Mouse (Mus musculus) ES-Bruce4 (cell line): ENCODE data around the gene 4933400A11Rik. TPM values are rescaled to one million over a fixed set of nuclear protein-coding genes. Genes with fewer than 3 reads are reported as not detected.

ENCODE experiments used
- H3K27ac ChIP-seq: 2 replicates; pipeline ENCODE4 v1.5.1; 2012; ENCODE audit warnings: low read length, inconsistent platforms; ENCODE audit not compliant: insufficient read depth
- H3K27me3 ChIP-seq: 2 replicates; pipeline ENCODE4 v1.6.1; 2012; ENCODE audit warnings: mild to moderate bottlenecking, low read length, inconsistent platforms; ENCODE audit not compliant: control insufficient read depth, poor library complexity, insufficient read depth, severe bottlenecking
- H3K36me3 ChIP-seq: 2 replicates; pipeline ENCODE4 v1.6.1; 2012; ENCODE audit warnings: inconsistent platforms, mild to moderate bottlenecking, low read length, moderate library complexity; ENCODE audit not compliant: control insufficient read depth, poor library complexity, insufficient read depth, severe bottlenecking
- H3K4me1 ChIP-seq: one replicate; pipeline ENCODE4 v1.8.1; 2011; ENCODE audit warnings: low read length; ENCODE audit not compliant: control insufficient read depth, insufficient read depth
- H3K4me3 ChIP-seq: 2 replicates; pipeline ENCODE4 v1.5.1; 2011; ENCODE audit warnings: low read depth, mild to moderate bottlenecking, low read length
- H3K9ac ChIP-seq: 2 replicates; pipeline ENCODE4 v1.6.1; 2012; ENCODE audit warnings: low read depth, mild to moderate bottlenecking, inconsistent platforms; ENCODE audit not compliant: poor library complexity, severe bottlenecking
- H3K9me3 ChIP-seq: replicated peaks from 2 replicates; pipeline ENCODE4 v1.6.1; 2012; ENCODE audit warnings: mild to moderate bottlenecking, low read length, inconsistent platforms; ENCODE audit not compliant: control insufficient read depth, poor library complexity, insufficient read depth, severe bottlenecking
- CTCF ChIP-seq: IDR thresholded peaks from one replicate; pipeline ENCODE4 v1.8.1; 2011; ENCODE audit warnings: low read depth, low read length
- EP300 ChIP-seq: IDR thresholded peaks from 2 replicates; pipeline ENCODE4 v1.6.1; 2011; ENCODE audit warnings: low read depth, low read length; ENCODE audit not compliant: insufficient read depth
- POLR2A ChIP-seq: IDR thresholded peaks from one replicate; pipeline ENCODE4 v1.8.1; 2011; ENCODE audit warnings: low read length; ENCODE audit not compliant: insufficient read depth
- polyA plus RNA-seq: library from polyadenylated mRNA; stranded (reverse); fragments of >200 nt; gene quantifications from 2 replicates; pipeline ENCODE4 v1.2.4, GENCODE M21; 2011; ENCODE audit warnings: low read depth; ENCODE audit not compliant: missing spikeins, insufficient read depth, insufficient read length

The 4933400A11Rik gene
- polyA plus RNA-seq, 1 experiment: not detected

DNA sequence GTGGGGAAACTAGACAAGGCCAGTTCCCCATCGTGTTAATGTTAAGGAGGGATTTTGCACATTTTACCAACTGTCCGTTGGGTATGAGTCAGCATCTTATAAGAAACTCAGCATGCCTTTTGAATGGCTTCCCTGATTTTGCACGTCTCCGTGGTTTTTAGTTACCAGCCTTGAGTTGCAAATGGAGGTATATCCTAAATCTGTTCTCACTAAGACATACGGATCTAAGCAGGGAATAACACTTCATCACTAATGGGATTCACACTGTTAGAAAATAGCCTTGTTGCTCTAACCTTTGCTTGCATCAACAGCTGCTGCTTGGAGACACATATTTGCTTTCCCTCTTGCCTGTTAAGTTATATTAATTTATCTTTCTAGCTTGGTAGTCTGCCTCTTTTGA is 31.9 kb upstream of the 4933400A11Rik start:
- H3K27ac ChIP-seq: no peak overlapping the region
- H3K9me3 ChIP-seq: no peaks in the 10 kb centered on the region
- H3K4me1 ChIP-seq: no peaks in the 10 kb centered on the region
- TF ChIP-seq CTCF (no peak), EP300 (no peak), POLR2A (no peak)
- H3K36me3 ChIP-seq: no peaks in the 10 kb centered on the region
- H3K4me3 ChIP-seq: no peak overlapping the region
- no peaks in the 10 kb centered on the region for H3K27me3 ChIP-seq
- H3K9ac ChIP-seq: no peak overlapping the region

DNA sequence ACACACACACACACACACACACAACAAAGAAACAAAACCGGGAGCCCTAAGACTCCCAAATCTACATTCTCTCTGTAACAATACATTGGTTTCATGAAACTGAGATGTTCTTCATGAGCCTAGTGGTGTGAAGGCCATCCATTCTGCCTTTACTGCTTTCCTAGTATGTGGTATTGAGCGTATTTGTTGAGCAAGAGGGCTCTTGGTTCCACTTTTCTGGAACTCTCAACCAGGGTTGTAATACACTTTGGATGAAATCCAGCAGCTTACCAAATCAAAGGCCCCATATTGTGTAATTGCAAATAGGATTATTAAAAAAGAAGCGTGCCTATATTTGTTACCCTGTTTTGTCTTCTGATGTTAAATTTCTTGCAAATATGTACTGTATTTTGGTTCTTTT is 28.3 kb upstream of the 4933400A11Rik start:
- Histone ChIP-seq H3K27ac (no peak overlapping the region), H3K9me3 (no peaks in the 10 kb centered on the region), H3K4me1 (no peaks in the 10 kb centered on the region), H3K9ac (no peak overlapping the region), H3K27me3 (no peaks in the 10 kb centered on the region), H3K4me3 (no peak overlapping the region), H3K36me3 (no peaks in the 10 kb centered on the region)
- no peak for TF ChIP-seq POLR2A
- TF ChIP-seq EP300: no peak
- no peak for TF ChIP-seq CTCF

DNA sequence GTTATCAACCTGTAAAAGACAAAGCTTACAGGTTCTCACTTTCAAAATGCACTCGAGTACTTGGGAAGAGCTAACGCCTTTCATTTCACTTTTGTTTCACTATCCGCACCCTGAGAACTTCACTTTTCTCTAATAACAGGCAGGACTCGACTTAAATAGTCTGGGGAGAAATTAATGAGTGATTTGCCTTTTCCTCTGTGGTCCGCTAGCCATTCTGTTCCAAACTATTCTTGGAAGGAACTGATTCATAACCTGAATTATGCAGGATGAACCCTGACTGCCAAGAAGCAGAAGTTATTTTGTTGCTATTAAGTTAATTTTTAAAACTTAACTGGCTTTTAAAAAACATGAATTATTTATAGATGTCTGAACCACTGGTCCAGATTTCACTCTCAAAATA is 26.4 kb upstream of the 4933400A11Rik start:
- no peak overlapping the region for H3K9ac ChIP-seq
- H3K36me3 ChIP-seq: no peaks in the 10 kb centered on the region
- H3K4me3 ChIP-seq: no peak overlapping the region
- no peaks in the 10 kb centered on the region for H3K4me1 ChIP-seq
- H3K27ac ChIP-seq: no peak overlapping the region
- H3K9me3 ChIP-seq: no peaks in the 10 kb centered on the region
- no peak for TF ChIP-seq EP300
- no peak for TF ChIP-seq POLR2A
- TF ChIP-seq CTCF: no peak
- no peaks in the 10 kb centered on the region for H3K27me3 ChIP-seq

DNA sequence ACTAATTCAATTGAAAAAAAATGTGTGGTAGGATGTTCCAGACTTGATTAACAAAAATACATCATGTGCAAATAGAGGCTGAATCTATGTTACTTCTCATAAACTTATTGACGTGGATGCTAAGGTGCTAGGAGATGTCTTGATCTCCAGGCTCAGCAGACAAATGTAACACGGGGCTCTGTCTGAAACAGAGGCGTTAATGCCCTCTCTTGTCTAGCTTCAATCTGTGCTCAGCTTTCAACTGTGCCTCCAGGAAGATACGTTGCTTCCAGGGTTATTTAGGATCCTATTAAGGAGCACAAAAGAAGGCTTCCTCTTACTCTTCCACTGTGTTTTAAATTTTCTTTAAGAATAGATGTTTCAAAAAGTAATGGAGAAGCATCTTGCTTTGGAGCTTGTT is 20.8 kb upstream of the 4933400A11Rik start:
- no peak overlapping the region for H3K27ac ChIP-seq
- H3K36me3 ChIP-seq: no peaks in the 10 kb centered on the region
- TF ChIP-seq CTCF (no peak), EP300 (no peak), POLR2A (no peak)
- no peaks in the 10 kb centered on the region for H3K27me3 ChIP-seq
- H3K9me3 ChIP-seq: no peaks in the 10 kb centered on the region
- no peaks in the 10 kb centered on the region for H3K4me1 ChIP-seq
- H3K4me3 ChIP-seq: no peak overlapping the region
- H3K9ac ChIP-seq: no peak overlapping the region

DNA sequence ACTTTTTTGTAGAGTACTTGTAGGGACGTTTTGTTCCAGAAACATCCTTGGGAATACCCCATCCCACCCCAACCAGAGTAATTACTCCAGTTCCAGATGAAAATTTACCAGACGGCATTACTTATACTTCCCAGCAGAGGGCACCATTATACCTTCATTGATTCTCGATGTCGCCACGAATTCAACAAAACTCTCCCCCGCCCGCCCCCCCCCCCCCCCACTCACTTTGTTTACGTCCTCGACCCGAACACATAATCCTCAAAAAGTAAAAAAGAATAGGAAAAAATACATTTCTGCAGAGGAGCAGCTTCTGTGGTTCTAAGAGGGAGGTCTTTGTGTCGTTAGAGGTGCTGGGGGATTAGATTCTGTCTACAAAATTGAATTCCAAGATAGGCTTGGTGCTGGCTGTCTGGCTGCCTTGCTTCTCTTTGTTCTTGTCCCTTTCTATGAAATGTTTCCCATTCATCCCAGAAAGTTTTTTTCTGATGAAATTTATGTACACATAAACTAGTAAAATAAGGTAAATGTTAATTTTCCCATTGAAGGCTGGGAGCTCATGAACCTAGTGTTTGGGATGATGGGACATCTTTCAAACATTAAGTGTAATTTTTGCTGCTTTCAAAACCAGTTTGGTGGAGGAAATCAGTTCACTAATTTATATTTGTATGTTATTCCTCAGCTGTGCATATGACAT is 19.7 kb upstream of the 4933400A11Rik start:
- TF ChIP-seq POLR2A (no peak), CTCF (no peak), EP300 (no peak)
- Histone ChIP-seq H3K4me1 (no peaks in the 10 kb centered on the region), H3K27me3 (no peaks in the 10 kb centered on the region), H3K9ac (no peak overlapping the region), H3K36me3 (no peaks in the 10 kb centered on the region), H3K9me3 (no peaks in the 10 kb centered on the region), H3K27ac (no peak overlapping the region), H3K4me3 (no peak overlapping the region)

DNA sequence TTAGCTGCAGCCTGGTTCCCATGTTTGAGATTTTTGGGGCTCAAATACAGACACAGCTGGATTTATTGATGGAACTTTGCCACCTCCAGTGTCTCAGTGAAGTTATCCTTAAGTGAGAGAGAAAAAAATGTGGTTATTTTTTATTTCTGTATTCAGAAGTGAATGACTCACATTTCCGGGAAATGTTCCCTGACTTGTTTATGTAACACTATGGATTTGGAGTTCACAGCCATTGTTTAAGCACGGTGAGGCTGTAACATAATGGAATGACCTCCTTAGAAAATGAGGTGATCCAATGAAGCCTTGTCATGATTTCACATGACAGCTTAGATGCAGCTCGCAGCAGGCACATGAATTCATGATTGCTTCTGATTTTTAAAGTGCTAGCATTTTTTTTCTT is 17.7 kb upstream of the 4933400A11Rik start:
- no peaks in the 10 kb centered on the region for H3K9me3 ChIP-seq
- no peak overlapping the region for H3K27ac ChIP-seq
- no peak overlapping the region for H3K4me3 ChIP-seq
- TF ChIP-seq EP300 (no peak), POLR2A (no peak), CTCF (no peak)
- no peak overlapping the region for H3K9ac ChIP-seq
- no peaks in the 10 kb centered on the region for H3K4me1 ChIP-seq
- no peaks in the 10 kb centered on the region for H3K36me3 ChIP-seq
- no peaks in the 10 kb centered on the region for H3K27me3 ChIP-seq
